Mouse (Mus musculus) stomach, embryonic 15.5 days (tissue): ENCODE measurements around the gene Trove2. TPM values are rescaled to one million over a fixed set of nuclear protein-coding genes. Genes with fewer than 3 reads are reported as not detected.
A peak's percentile ranks its signal among the peaks of the same experiment; 100 is the strongest.

Experiments used
- ATAC-seq: fragments of 200-750 bp; cut with Nextera tagmentation; 2 replicates; pipeline ENCODE4 v1.8.0; 2017; ENCODE audit warnings: low read depth, moderate number of reproducible peaks, moderate TSS enrichment; ENCODE audit not compliant: insufficient read depth, low FRiP score
- H3K27ac ChIP-seq: fragments of 300-500 bp; sonication (generic); 2 replicates; pipeline ENCODE4 v1.5.1; 2015; ENCODE audit warnings: mild to moderate bottlenecking, inconsistent platforms
- H3K27me3 ChIP-seq: fragments of 300-500 bp; sonication (generic); replicated peaks from 2 replicates; pipeline ENCODE4 v1.6.1; 2015; ENCODE audit warnings: inconsistent platforms
- H3K36me3 ChIP-seq: fragments of 300-500 bp; sonication (generic); 2 replicates; pipeline ENCODE4 v1.6.1; 2015; ENCODE audit warnings: inconsistent platforms
- H3K4me1 ChIP-seq: fragments of 300-500 bp; sonication (generic); 2 replicates; pipeline ENCODE4 v1.6.1; 2015; ENCODE audit warnings: inconsistent platforms
- H3K4me2 ChIP-seq: fragments of 300-500 bp; sonication (generic); 2 replicates; pipeline ENCODE4 v1.6.1; 2015; ENCODE audit warnings: mild to moderate bottlenecking, inconsistent platforms
- H3K4me3 ChIP-seq: fragments of 300-500 bp; sonication (generic); replicated peaks from 2 replicates; pipeline ENCODE4 v1.5.1; 2015; ENCODE audit warnings: inconsistent platforms
- H3K9ac ChIP-seq: fragments of 300-500 bp; sonication (generic); 2 replicates; pipeline ENCODE4 v1.6.1; 2015; ENCODE audit warnings: inconsistent platforms
- H3K9me3 ChIP-seq: fragments of 300-500 bp; sonication (generic); 2 replicates; pipeline ENCODE4 v1.6.1; 2016; ENCODE audit warnings: inconsistent platforms
- WGBS: fragments of 180-500 bp; shearing (Covaris S2); methylation state at CpG from one replicate; pipeline ENCODE4 v1.1.7; 2015; 5-methylcytosine and 5-hydroxymethylcytosine counted together
- polyA plus RNA-seq: library from polyadenylated mRNA; unstranded; fragments of >200 nt; fragmentation: Nextera tagmentation; extraction: Ambion mirVana; gene quantifications from 2 replicates; pipeline ENCODE4 v1.2.1, GENCODE M21; 2015

Gene Trove2
- polyA plus RNA-seq, 1 experiment from 2014 or later, result 14.7 TPM

DNA sequence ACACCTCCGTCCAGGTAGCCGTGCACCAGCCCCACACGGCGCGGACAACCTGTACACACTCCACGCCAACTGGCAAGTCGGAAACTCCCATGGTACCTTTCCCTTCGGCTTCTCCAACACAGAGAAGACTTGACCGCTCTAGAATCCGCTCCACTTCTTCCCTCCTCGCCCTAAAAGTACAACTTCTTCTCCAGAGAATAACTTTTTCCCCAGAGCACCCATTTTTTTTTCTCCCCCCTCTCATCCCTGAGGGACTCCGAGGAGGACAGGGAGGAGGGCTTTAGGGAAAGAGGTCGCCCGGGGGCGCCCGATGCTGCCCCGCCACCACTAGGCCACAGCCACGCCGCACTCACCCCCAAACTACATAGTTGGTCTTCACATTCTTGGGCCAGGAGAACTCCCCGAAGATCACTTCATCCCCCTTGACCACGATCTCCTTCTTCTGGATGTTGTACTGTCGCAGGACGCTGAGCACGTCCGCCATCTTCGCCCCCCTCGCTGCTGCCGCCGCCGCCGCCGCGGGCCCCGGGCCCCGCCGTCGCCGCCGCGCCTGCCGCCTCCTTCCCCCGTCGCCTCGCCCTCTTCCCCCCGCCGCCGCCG is 74.6 kb downstream of the Trove2 start:
- 0 out of 2 replicates have a peak, but pooled peaks cover 3% of the 10 kb centered on the region for H3K36me3 ChIP-seq
- peak overlapping the region; percentile 76 for H3K9ac ChIP-seq
- peak overlapping the region; percentile 64 for H3K4me2 ChIP-seq
- WGBS, result under 1% methylated on average over 44 of the region's 48 CpGs
- peak overlapping the region; percentile 94 for H3K27ac ChIP-seq
- peak overlapping the region; percentile 89 for H3K4me3 ChIP-seq
- peak; percentile 65 for ATAC-seq
- H3K4me1 ChIP-seq, result no peaks in the 10 kb centered on the region; the same call in 1 of the 2 replicates
- H3K9me3 ChIP-seq, result no peaks in the 10 kb centered on the region
- H3K27me3 ChIP-seq, result no peaks in the 10 kb centered on the region

DNA sequence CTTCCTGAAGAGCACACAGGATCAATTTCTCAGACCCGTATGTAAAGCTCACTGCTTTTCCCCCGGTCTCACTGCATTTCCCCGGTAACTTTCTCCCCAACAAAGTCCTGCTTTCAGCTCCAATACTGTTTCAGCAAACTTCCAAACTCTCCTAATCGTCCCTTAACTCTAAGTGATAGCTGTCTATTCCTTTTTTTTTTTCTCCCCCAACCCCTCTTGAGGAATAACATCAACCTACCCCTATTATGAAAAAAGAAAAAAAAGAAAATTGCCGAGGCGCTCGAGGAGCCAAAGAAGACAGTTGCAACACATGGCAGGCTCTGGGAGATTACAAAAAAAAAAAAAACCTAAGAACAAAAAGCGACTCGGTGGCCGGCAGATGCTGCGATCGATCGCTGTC is 75.1 kb downstream of the Trove2 start:
- WGBS, result under 1% methylated on average over 13 of the region's 13 CpGs
- H3K36me3 ChIP-seq, result 0 out of 2 replicates have a peak, but pooled peaks cover 3% of the 10 kb centered on the region
- ATAC-seq, result no peak
- peak overlapping the region; percentile 94 for H3K27ac ChIP-seq
- H3K4me3 ChIP-seq, result peak overlapping the region; percentile 89
- H3K4me1 ChIP-seq, result no peaks in the 10 kb centered on the region; the same call in 1 of the 2 replicates
- no peaks in the 10 kb centered on the region for H3K9me3 ChIP-seq
- H3K9ac ChIP-seq, result peak overlapping the region; percentile 76; the same call in 1 of the 2 replicates
- no peaks in the 10 kb centered on the region for H3K27me3 ChIP-seq
- H3K4me2 ChIP-seq, result peak overlapping the region; percentile 64

Other genes with a start within 250 kb of the Trove2 start
- 0.28 and 0.37 TPM in 2 replicates for gene B3galt2, start 136.4 kb downstream of the Trove2 start, polyA plus RNA-seq
- gene Cdc73, start 74.2 kb downstream of the Trove2 start, polyA plus RNA-seq, result 26.5 and 33.1 TPM in 2 replicates
- gene Glrx2, start 60.7 kb downstream of the Trove2 start, polyA plus RNA-seq, result 98.3 and 104 TPM in 2 replicates
- 113 and 119 TPM in 2 replicates for gene Uchl5, start 204 bp upstream of the Trove2 start, polyA plus RNA-seq
- gene Rgs2, start 227.1 kb upstream of the Trove2 start, polyA plus RNA-seq, result 57.6 and 65.4 TPM in 2 replicates